Mouse (Mus musculus) brain, embryonic 14.5 days (tissue): ENCODE results near the gene Rpl36a-ps1. TPM values are rescaled to one million over a fixed set of nuclear protein-coding genes. Genes with fewer than 3 reads are reported as not detected.
"Not testable (repeated sequence)": the region's sequence is repeated elsewhere in the genome, so short reads cannot be mapped to it uniquely, and the experiment has no call there.

Source experiments
- DNase-seq: peaks from one replicate; pipeline ENCODE4 v3.0.0-alpha.2; 2011; ENCODE audit warnings: low read depth
- CTCF ChIP-seq: fragments of 200-500 bp; IDR thresholded peaks from 2 replicates; pipeline ENCODE4 v1.5.1; 2012; ENCODE audit warnings: inconsistent platforms, mild to moderate bottlenecking, moderate library complexity, borderline replicate concordance; ENCODE audit not compliant: insufficient read depth, insufficient read length; ENCODE audit errors: extremely low read depth
- POLR2A ChIP-seq: fragments of 200-500 bp; IDR thresholded peaks from 2 replicates; pipeline ENCODE4 v1.6.1; 2012; ENCODE audit warnings: mild to moderate bottlenecking, inconsistent platforms, borderline replicate concordance; ENCODE audit not compliant: poor library complexity, insufficient read depth, insufficient read length, severe bottlenecking; ENCODE audit errors: extremely low read depth
- polyA plus RNA-seq: library from polyadenylated mRNA; depleted of rRNA; stranded (reverse); fragments of >200 nt; gene quantifications from 2 replicates; pipeline ENCODE4 v1.2.3, GENCODE M21; 2012; rRNA removed

Gene Rpl36a-ps1
- polyA plus RNA-seq = 2.0 and 2.6 TPM in 2 replicates

DNA sequence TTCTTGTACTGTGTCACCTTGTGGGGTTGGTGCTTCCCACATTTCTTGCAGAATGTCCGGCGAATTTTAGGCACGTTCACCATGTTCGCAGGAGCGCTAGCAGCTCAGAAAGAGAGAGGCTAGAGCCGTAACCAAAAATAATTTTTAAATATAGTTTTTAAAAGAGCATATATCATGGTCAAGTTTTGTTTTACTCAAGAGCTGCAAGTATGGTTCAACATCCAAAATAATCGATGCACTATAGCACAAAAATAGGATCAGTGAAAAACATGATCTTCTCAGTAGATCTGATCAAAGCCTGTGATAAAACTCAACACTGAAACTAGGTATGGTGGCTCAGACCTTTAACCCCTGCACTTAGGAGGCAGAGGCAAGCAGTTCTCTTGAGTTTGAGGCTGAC lies at the start of gene Rpl36a-ps1:
Gene Rpl36a-ps1, minus strand, starts transcription at position 101 of the 400 bp plus-strand sequence.
- TF ChIP-seq CTCF (no peak), POLR2A (no peak)
- DNase-seq = no peak

DNA sequence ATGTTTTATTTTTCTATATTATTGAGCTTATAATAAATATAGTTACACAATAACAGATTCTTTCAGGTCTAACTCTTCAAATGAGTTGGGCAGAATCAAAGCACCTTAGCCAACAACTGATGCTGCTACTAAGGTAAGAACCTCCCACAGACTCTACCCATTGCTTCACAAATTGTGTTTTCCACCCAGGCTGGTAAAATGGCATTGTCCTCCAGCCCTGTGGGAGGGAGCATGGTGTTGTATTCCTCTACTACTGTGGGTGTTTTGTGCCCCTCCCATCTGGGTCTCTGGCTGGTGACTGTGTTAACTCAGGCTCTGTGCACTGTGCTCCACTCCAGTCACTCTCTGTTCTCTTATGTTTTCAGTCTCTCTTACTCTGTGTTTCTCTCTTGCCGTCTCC lies 49.4 kb upstream of the Rpl36a-ps1 start:
- TF ChIP-seq POLR2A (no peak), CTCF (no peak)
- no peak for DNase-seq

DNA sequence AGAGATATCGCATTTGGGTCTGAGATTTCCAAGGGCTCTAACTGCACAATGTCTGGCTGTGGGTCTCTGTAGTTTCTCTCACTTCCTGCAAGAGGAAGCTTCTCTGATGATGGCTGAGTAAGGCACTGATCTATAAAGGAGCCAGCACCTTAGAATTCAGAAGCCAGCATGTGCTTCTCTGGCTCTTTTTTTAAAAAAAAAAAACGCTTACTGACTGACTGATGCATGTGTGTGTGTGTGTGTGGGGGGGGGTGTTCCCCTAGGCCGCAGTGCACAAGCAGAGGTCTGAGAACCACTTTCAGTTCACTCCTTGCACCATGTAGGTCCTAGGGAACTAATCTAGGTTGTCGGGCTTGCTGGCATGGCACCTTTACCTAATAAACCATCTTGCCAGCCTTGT lies 47.3 kb upstream of the Rpl36a-ps1 start:
- TF ChIP-seq CTCF (no peak), POLR2A (no peak)
- no peak for DNase-seq

DNA sequence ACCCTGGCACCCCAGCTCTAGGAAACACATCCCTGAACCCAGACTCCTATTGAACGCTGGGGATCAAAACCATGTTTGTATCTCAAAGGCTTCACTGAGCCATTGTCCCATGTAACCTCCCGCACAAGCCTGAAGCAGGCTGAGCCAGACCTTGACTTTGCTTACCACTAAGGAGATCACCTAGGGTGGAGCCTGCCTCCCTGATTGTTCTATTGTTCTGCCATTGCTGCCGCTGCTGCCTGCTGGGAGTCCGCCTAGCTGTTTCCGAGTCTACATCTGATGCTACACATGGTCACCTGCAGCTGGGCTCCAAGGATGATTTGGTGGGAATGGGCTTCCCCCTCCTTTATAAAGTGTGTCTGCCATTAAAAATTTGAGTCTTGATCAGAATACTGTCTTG lies 45.2 kb upstream of the Rpl36a-ps1 start:
- not testable (repeated sequence) for DNase-seq

GRCm38 (mm10) chr14:99037703-99038102 lies 43.6 kb upstream of the Rpl36a-ps1 start:
- no peak for DNase-seq
- TF ChIP-seq POLR2A (no peak), CTCF (no peak)

DNA sequence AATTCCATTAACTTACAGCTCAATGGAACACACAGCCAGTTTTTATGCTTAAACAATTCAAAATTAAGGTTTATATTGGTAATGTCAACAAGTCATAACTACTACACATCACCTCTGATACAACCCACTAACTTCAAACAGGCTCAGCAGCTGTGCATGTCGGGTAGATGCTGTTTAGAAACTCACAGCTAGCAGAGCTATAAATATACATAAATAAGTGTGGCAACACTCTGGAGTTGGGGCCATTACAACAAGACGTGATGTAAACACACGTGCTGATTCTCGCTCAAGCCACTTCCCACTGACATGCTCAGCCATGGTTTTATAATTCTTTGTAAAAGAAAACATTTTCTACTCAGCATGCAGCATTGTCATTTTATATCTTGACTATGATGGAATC lies 41.9 kb upstream of the Rpl36a-ps1 start:
- DNase-seq = no peak
- no peak for TF ChIP-seq CTCF
- no peak for TF ChIP-seq POLR2A

- DNase-seq = not testable (repeated sequence)
Measured at GRCm38 (mm10) chr14:99034851-99035250, 40.7 kb upstream of the Rpl36a-ps1 start.

GRCm38 (mm10) chr14:99032596-99032995 lies 38.5 kb upstream of the Rpl36a-ps1 start:
- no peak for DNase-seq
- TF ChIP-seq CTCF (no peak), POLR2A (no peak)

DNA sequence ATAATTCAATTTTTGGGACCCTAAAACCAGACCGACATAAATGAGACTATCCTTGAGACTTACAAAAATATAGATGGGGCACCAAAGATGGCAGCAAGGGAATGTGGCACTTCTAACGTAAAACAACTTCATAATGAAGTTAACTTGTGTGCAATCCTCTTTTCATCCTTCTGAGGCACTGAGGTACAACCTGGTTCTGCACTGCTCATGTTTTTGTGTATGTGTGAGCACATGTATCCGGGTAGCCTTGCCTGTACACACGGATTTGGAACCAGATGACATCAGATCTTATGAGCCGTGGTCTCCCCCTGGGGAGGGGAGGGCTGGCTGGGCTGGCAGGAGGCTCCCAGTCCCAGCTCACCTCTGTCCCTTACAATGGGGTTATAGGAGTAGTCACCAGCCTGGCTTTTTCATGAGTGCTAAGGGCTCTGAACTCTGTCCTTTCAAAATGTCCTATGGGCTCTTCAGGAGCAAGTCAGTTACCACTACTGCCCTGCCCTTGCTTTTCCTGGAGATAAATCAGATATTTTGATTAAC lies 37.3 kb upstream of the Rpl36a-ps1 start:
- TF ChIP-seq POLR2A (no peak), CTCF (no peak)
- DNase-seq = no peak

DNA sequence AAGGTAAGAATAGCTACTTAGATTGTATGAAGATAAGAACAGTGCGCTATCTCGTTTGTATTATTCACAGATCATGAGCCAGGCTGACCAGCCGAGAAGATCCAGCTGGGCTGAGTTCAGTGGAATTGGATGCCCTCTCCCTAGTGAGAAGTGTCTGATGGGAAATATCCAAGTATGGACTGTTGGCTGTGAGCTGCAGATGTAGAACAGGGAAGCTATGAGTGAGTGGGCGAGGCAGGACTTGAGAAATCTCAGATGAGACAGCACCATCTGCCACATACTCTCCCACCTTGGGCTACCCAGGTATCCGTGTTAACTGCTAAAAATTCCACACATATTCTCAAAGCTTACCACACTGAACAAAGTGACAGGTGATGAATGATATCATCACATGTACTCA lies 35.9 kb upstream of the Rpl36a-ps1 start:
- no peak for TF ChIP-seq CTCF
- TF ChIP-seq POLR2A = no peak
- no peak for DNase-seq

- peak; percentile 75 for DNase-seq
- no peak for TF ChIP-seq CTCF
- TF ChIP-seq POLR2A = no peak
Measured at GRCm38 (mm10) chr14:99022346-99023086, 28.4 kb upstream of the Rpl36a-ps1 start.

- no peak for DNase-seq
- TF ChIP-seq POLR2A (no peak), CTCF (no peak)
Measured at GRCm38 (mm10) chr14:99019136-99019808, 25.2 kb upstream of the Rpl36a-ps1 start.
